Mouse (Mus musculus) lung, embryonic 14.5 days (tissue): ENCODE data around the gene Kat6b. TPM values are rescaled to one million over a fixed set of nuclear protein-coding genes. Genes with fewer than 3 reads are reported as not detected.
A peak's percentile ranks its signal among the peaks of the same experiment; 100 is the strongest.

ENCODE experiments used
- ATAC-seq: fragments of 200-750 bp; cut with Nextera tagmentation; 2 replicates; pipeline ENCODE4 v1.8.0; 2017; ENCODE audit warnings: mild to moderate bottlenecking, moderate TSS enrichment, moderate library complexity; ENCODE audit not compliant: insufficient read depth
- DNase-seq: peaks from one replicate; pipeline ENCODE4 v3.0.0-alpha.2; 2015
- H3K27ac ChIP-seq: fragments of 300-500 bp; sonication (generic); 2 replicates; pipeline ENCODE4 v1.5.1; 2014; ENCODE audit warnings: low read depth, mild to moderate bottlenecking, moderate library complexity
- H3K27me3 ChIP-seq: fragments of 300-500 bp; sonication (generic); 2 replicates; pipeline ENCODE4 v1.6.1; 2014; ENCODE audit warnings: low read length, control low read depth; ENCODE audit not compliant: insufficient read depth
- H3K36me3 ChIP-seq: fragments of 300-500 bp; sonication (generic); 2 replicates; pipeline ENCODE4 v1.6.1; 2014; ENCODE audit warnings: control low read depth; ENCODE audit not compliant: insufficient read depth
- H3K4me1 ChIP-seq: fragments of 300-500 bp; sonication (generic); 2 replicates; pipeline ENCODE4 v1.6.1; 2014; ENCODE audit warnings: antibody characterized with exemption, control low read depth; ENCODE audit not compliant: insufficient read depth
- H3K4me2 ChIP-seq: fragments of 300-500 bp; sonication (generic); 2 replicates; pipeline ENCODE4 v1.6.1; 2014; ENCODE audit warnings: mild to moderate bottlenecking
- H3K4me3 ChIP-seq: fragments of 300-500 bp; sonication (generic); 2 replicates; pipeline ENCODE4 v1.5.1; 2014; ENCODE audit warnings: low read depth, low read length
- H3K9ac ChIP-seq: fragments of 300-500 bp; sonication (generic); 2 replicates; pipeline ENCODE4 v1.6.1; 2014
- H3K9me3 ChIP-seq: fragments of 300-500 bp; sonication (generic); 2 replicates; pipeline ENCODE4 v1.6.1; 2016; ENCODE audit warnings: low read depth, low read length, control low read depth
- CTCF ChIP-seq: IDR thresholded peaks from 2 replicates; pipeline ENCODE4 v1.5.1; 2016; ENCODE audit warnings: antibody characterized with exemption, low read depth
- WGBS: fragments of 180-500 bp; shearing (Covaris S2); extraction: QIAGEN DNeasy Blood & Tissue Kit; methylation state at CpG from one replicate; pipeline ENCODE4 v1.1.7; 2014; 5-methylcytosine and 5-hydroxymethylcytosine counted together
- polyA plus RNA-seq: library from polyadenylated mRNA; unstranded; fragments of >200 nt; fragmentation: Nextera tagmentation; extraction: Ambion mirVana; gene quantifications from 2 replicates; pipeline ENCODE4 v1.2.1, GENCODE M21; 2014

Kat6b gene
- polyA plus RNA-seq, 1 experiment from 2014 or later = 14.2 TPM

- peak overlapping the region; percentile 21; the same call in 1 of the 2 replicates for H3K27ac ChIP-seq
- no peak for DNase-seq
- WGBS = 49% methylated on average over 10 of the region's 10 CpGs
- H3K4me2 ChIP-seq = no peak overlapping the region
- H3K9ac ChIP-seq = no peak overlapping the region
- H3K4me1 ChIP-seq = peaks cover 9% of the 10 kb centered on the region; the same call in 1 of the 2 replicates
- H3K36me3 ChIP-seq = no peaks in the 10 kb centered on the region
- no peak overlapping the region for H3K4me3 ChIP-seq
- no peaks in the 10 kb centered on the region for H3K27me3 ChIP-seq
- H3K9me3 ChIP-seq = no peaks in the 10 kb centered on the region
- no peak for TF ChIP-seq CTCF
- no peak for ATAC-seq
Observed at GRCm38 (mm10) chr14:21558440-21559131, 77.4 kb downstream of the Kat6b start.

- 75% methylated on average over 7 of the region's 7 CpGs for WGBS
- ATAC-seq = no peak
Observed at GRCm38 (mm10) chr14:21559447-21559846, 78.2 kb downstream of the Kat6b start.

GRCm38 (mm10) chr14:21560481-21561209 is 79.4 kb downstream of the Kat6b start:
- 56% methylated on average over 11 of the region's 11 CpGs for WGBS
- H3K4me2 ChIP-seq = no peak overlapping the region
- no peak overlapping the region for H3K27ac ChIP-seq

More at GRCm38 (mm10) chr14:21559447-21559846, 78.2 kb downstream of the Kat6b start:
- Histone ChIP-seq H3K4me2 (no peak overlapping the region), H3K27ac (no peak overlapping the region), H3K9me3 (no peaks in the 10 kb centered on the region), H3K36me3 (no peaks in the 10 kb centered on the region), H3K27me3 (no peaks in the 10 kb centered on the region), H3K4me1 (peaks cover 9% of the 10 kb centered on the region; the same call in 1 of the 2 replicates), H3K9ac (no peak overlapping the region), H3K4me3 (no peak overlapping the region)
- TF ChIP-seq CTCF = no peak
- no peak for DNase-seq

GRCm38 (mm10) chr14:21561396-21562065 is 80.3 kb downstream of the Kat6b start:
- no peak for TF ChIP-seq CTCF
- H3K27ac ChIP-seq = no peak overlapping the region

More at GRCm38 (mm10) chr14:21560481-21561209, 79.4 kb downstream of the Kat6b start:
- Histone ChIP-seq H3K4me3 (no peak overlapping the region), H3K27me3 (no peaks in the 10 kb centered on the region), H3K36me3 (no peaks in the 10 kb centered on the region), H3K4me1 (peaks cover 9% of the 10 kb centered on the region; the same call in 1 of the 2 replicates), H3K9me3 (no peaks in the 10 kb centered on the region), H3K9ac (no peak overlapping the region)
- DNase-seq = no peak
- ATAC-seq = no peak
- TF ChIP-seq CTCF = no peak

GRCm38 (mm10) chr14:21563584-21564118 is 82.4 kb downstream of the Kat6b start:
- ATAC-seq = no peak
- Histone ChIP-seq H3K4me1 (peaks cover 7% of the 10 kb centered on the region; the same call in 1 of the 2 replicates), H3K36me3 (no peaks in the 10 kb centered on the region), H3K4me3 (no peak overlapping the region), H3K27me3 (no peaks in the 10 kb centered on the region), H3K27ac (no peak overlapping the region), H3K9me3 (no peaks in the 10 kb centered on the region), H3K9ac (no peak overlapping the region), H3K4me2 (no peak overlapping the region)
- WGBS = 44% methylated on average over 4 of the region's 4 CpGs
- no peak for TF ChIP-seq CTCF
- DNase-seq = no peak

More at GRCm38 (mm10) chr14:21561396-21562065, 80.3 kb downstream of the Kat6b start:
- peaks cover 9% of the 10 kb centered on the region; the same call in 1 of the 2 replicates for H3K4me1 ChIP-seq
- H3K4me3 ChIP-seq = no peak overlapping the region
- no peak for ATAC-seq
- DNase-seq = no peak
- H3K27me3 ChIP-seq = no peaks in the 10 kb centered on the region
- no peaks in the 10 kb centered on the region for H3K9me3 ChIP-seq
- H3K9ac ChIP-seq = no peak overlapping the region
- no peak overlapping the region for H3K4me2 ChIP-seq
- H3K36me3 ChIP-seq = no peaks in the 10 kb centered on the region
- 69% methylated on average over 8 of the region's 8 CpGs for WGBS

GRCm38 (mm10) chr14:21565541-21566353 is 84.5 kb downstream of the Kat6b start:
- H3K36me3 ChIP-seq = no peaks in the 10 kb centered on the region
- no peaks in the 10 kb centered on the region for H3K9me3 ChIP-seq
- no peak overlapping the region for H3K27ac ChIP-seq
- 63% methylated on average over 10 of the region's 10 CpGs for WGBS
- ATAC-seq (no peak), DNase-seq (peak; percentile 71)
- H3K4me2 ChIP-seq = no peak overlapping the region
- no peak overlapping the region for H3K9ac ChIP-seq
- H3K4me1 ChIP-seq = no peaks in the 10 kb centered on the region
- H3K4me3 ChIP-seq = no peak overlapping the region
- H3K27me3 ChIP-seq = no peaks in the 10 kb centered on the region
- TF ChIP-seq CTCF = no peak
